Mouse (Mus musculus) lung, adult 2 months (tissue): ENCODE data around the gene Whamm. TPM values are rescaled to one million over a fixed set of nuclear protein-coding genes. Genes with fewer than 3 reads are reported as not detected.

Experiments used
- DNase-seq: peaks from one replicate; pipeline ENCODE4 v3.0.0; 2022
- H3K4me1 ChIP-seq: fragments of 200-500 bp; 2 replicates; pipeline ENCODE4 v1.6.1; 2011; ENCODE audit warnings: low read length; ENCODE audit not compliant: control insufficient read depth, insufficient read depth
- H3K4me3 ChIP-seq: fragments of 200-500 bp; replicated peaks from 2 replicates; pipeline ENCODE3; 2011; ENCODE audit warnings: low read depth, mild to moderate bottlenecking, control low read depth, low read length; ENCODE audit errors: extremely low read depth
- CTCF ChIP-seq: fragments of 200-500 bp; IDR thresholded peaks from 2 replicates; pipeline ENCODE4 v1.5.1; 2011; ENCODE audit warnings: mild to moderate bottlenecking, low read length, control low read depth; ENCODE audit not compliant: insufficient read depth
- POLR2A ChIP-seq: fragments of 200-500 bp; IDR thresholded peaks from 2 replicates; pipeline ENCODE4 v1.6.1; 2011; ENCODE audit warnings: low read depth, mild to moderate bottlenecking, control low read depth, low read length, borderline replicate concordance; ENCODE audit errors: extremely low read depth
- WGBS: fragments of 180-500 bp; shearing (Covaris S2); methylation state at CpG from one replicate; pipeline ENCODE4 v1.1.7; 2018; 5-methylcytosine and 5-hydroxymethylcytosine counted together
- polyA plus RNA-seq: library from polyadenylated mRNA; depleted of rRNA; stranded (reverse); fragments of >200 nt; gene quantifications from 2 replicates; pipeline ENCODE4 v1.2.3, GENCODE M21; 2012

The Whamm gene
- polyA plus RNA-seq, 1 experiment: 24.8 TPM

DNA sequence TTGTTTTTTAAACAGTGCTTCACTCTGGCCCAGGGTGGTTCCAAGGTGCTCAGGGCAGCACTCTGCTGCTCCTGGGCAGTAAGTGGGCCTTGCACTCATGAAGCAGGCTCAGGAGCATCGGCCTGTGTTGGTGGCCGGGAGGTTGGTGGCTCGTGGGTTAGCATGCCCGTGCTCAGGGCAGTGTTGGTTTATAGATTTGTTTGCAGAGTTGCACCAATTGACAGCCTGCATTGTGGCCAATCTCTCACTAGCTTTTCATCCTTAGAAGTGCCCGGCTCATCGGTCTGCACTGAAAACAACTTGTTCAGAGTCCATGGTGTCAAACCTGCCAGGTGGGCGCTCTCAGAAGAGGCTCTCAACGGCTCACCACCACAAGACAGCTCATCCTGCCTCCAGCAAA is 22.3 kb downstream of the Whamm start:
- Histone ChIP-seq H3K4me1 (no peaks in the 10 kb centered on the region), H3K4me3 (no peak overlapping the region)
- WGBS: 86% methylated on average over 8 of the region's 8 CpGs
- DNase-seq: no peak
- no peak for TF ChIP-seq CTCF
- TF ChIP-seq POLR2A: no peak

- no peaks in the 10 kb centered on the region for H3K4me1 ChIP-seq
- TF ChIP-seq CTCF (no peak), POLR2A (no peak)
- 81% methylated on average over 5 of the region's 5 CpGs for WGBS
- H3K4me3 ChIP-seq: no peak overlapping the region
- DNase-seq: no peak
Observed at GRCm38 (mm10) chr7:81595056-81595455, 24.0 kb downstream of the Whamm start.

DNA sequence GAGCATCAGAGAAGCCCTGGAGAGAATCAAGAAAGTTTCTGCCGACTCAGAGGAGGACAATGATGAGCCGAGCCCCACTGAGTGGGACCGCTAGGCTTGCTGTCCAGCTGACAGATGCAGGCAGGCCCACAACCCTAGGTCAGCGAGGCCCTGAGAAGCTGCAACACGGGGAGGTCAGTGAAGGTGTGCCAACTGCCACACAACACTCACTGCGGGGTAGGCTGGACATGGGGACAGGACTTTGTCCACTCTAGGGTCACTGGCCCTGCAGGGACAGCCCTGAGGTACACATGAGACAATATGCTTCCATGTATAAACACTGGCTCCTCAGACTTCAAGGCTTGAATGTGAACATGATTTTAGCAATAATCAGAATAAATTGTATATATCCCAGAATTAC is 25.0 kb downstream of the Whamm start:
- no peak for DNase-seq
- 90% methylated on average over 6 of the region's 6 CpGs for WGBS
- Histone ChIP-seq H3K4me1 (no peaks in the 10 kb centered on the region), H3K4me3 (no peak overlapping the region)
- TF ChIP-seq POLR2A (no peak), CTCF (no peak)

- TF ChIP-seq CTCF: no peak
- no peak for TF ChIP-seq POLR2A
- WGBS: 100% methylated on average over 1 of the region's 1 CpGs
- DNase-seq: no peak
- Histone ChIP-seq H3K4me3 (no peak overlapping the region), H3K4me1 (no peaks in the 10 kb centered on the region)
Observed at GRCm38 (mm10) chr7:81597660-81598059, 26.6 kb downstream of the Whamm start.

DNA sequence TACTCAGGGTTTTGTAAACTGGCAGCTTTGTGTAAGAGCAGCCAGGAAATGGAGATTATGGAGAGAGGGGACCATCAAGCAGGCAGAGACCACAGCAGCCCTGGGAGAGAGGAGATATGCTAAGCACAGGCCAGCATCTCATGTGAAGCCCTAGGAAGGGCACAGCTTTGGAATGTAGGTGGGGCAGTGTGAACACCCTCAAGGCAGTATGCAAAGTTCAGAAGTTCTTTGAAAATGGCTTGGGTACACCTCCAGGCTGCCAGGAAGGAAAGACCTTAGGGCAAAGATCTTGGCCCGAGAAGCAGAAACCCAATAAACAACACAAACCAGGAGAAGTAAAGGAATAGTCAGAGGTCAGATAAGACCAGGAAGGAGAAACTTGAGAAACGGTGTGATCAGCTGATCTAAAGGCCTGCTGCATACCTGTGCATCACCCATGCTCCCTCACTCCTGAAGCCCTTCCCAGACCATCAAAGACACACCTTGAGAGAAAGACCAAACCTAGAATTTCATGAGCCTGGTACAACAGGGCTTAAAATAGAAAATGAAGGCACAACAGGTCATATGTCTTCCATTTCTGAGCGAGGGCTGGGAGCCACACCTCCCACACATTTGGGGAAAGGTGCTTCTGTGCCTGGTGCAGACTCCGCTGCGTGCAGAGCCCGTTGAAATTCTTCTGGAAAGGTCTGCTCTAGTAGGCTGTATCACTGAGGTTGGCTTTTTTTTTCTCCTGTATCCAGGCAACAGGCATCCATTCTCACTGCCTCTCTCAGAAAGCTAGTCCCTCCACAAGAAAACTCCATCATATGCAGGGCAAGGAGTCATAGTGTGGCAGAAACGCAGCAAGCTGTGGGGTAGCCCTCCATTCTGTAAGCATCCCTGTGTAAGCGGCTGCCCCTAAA is 28.6 kb downstream of the Whamm start:
- no peak for TF ChIP-seq POLR2A
- DNase-seq: no peak
- 53% methylated on average over 8 of the region's 8 CpGs for WGBS
- Histone ChIP-seq H3K4me3 (no peak overlapping the region), H3K4me1 (no peaks in the 10 kb centered on the region)

GRCm38 (mm10) chr7:81604991-81605390 is 33.9 kb downstream of the Whamm start:
- Histone ChIP-seq H3K4me3 (no peak overlapping the region), H3K4me1 (no peaks in the 10 kb centered on the region)
- 74% methylated on average over 5 of the region's 5 CpGs for WGBS
- no peak for TF ChIP-seq CTCF
- no peak for TF ChIP-seq POLR2A
- DNase-seq: no peak

DNA sequence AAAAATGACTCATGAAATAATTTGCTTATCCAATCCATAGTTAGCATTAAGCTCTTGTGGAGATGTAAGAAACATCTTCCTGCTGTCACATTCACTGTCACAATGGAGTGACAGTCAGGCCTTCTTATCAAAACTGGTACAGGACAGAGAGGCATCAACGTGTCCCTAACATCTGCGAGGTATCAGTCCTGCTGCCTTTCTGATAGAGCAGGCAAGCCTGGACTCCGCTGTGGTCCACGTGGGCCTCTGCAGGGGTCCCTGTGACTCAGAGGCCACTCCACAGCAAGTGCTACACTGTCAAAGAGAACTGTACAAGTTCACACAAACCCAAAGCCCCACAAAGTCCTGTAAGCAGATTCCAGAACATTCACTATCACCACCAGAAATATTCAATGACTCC is 34.4 kb downstream of the Whamm start:
- 69% methylated on average over 4 of the region's 4 CpGs for WGBS
- no peak for DNase-seq
- H3K4me3 ChIP-seq: no peak overlapping the region
- TF ChIP-seq CTCF: no peak
- TF ChIP-seq POLR2A: no peak
- H3K4me1 ChIP-seq: no peaks in the 10 kb centered on the region

GRCm38 (mm10) chr7:81606452-81606851 is 35.4 kb downstream of the Whamm start:
- no peak for TF ChIP-seq CTCF
- TF ChIP-seq POLR2A: no peak
- WGBS: 55% methylated on average over 5 of the region's 5 CpGs

DNA sequence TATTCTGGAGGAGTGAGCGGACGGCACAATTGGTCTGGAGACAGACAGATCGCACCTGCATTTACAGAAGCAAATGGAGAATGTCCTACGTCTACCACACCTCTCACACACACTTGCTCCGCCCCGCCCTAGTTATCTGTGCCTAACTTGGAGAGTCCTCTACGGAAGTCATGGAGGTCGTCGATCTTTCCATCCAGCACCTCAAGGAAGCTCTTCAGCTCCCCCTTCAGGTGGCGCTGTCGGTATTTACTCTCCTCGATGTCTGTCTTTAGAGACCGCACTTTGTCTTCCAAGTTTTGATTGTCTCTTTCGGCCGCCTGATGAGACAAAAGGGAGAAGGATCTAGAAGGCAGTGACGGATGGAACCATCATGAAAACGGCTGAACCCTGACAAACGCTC is 39.1 kb downstream of the Whamm start:
- no peak for DNase-seq
- 61% methylated on average over 18 of the region's 18 CpGs for WGBS
- no peak for TF ChIP-seq CTCF
- TF ChIP-seq POLR2A: no peak
- Histone ChIP-seq H3K4me1 (no peaks in the 10 kb centered on the region), H3K4me3 (no peak overlapping the region)

More at GRCm38 (mm10) chr7:81606452-81606851, 35.4 kb downstream of the Whamm start:
- Histone ChIP-seq H3K4me1 (no peaks in the 10 kb centered on the region), H3K4me3 (no peak overlapping the region)
- no peak for DNase-seq
